Mouse (Mus musculus): ENCODE measurements around the gene Crocc2.

GRCm38 (mm10) chr1:93162588-93162987 is 5.9 kb upstream of the Crocc2 start:
- no peak for TF ChIP-seq CTCF (IDR thresholded peaks at IDR 0.05; ENCODE audit: control insufficient read depth, insufficient read depth, insufficient read length)
- TF ChIP-seq USF1 (IDR thresholded peaks at IDR 0.05; ENCODE audit: low read depth), result no peak
- no peak for TF ChIP-seq MYOG (IDR thresholded peaks at IDR 0.05; ENCODE audit: control insufficient read depth, extremely low read depth, insufficient read length)
- no peak for TF ChIP-seq MAX (IDR thresholded peaks at IDR 0.05)
- TF ChIP-seq CEBPB (IDR thresholded peaks at IDR 0.05; ENCODE audit: low read depth), result no peak

All from C2C12 (cell line).